Mouse (Mus musculus): ENCODE data around the gene Slc24a2. TPM values are rescaled to one million over a fixed set of nuclear protein-coding genes. Genes with fewer than 3 reads are reported as not detected.

Slc24a2 gene
- total and polyA plus RNA-seq, 3 experiments = not detected

DNA sequence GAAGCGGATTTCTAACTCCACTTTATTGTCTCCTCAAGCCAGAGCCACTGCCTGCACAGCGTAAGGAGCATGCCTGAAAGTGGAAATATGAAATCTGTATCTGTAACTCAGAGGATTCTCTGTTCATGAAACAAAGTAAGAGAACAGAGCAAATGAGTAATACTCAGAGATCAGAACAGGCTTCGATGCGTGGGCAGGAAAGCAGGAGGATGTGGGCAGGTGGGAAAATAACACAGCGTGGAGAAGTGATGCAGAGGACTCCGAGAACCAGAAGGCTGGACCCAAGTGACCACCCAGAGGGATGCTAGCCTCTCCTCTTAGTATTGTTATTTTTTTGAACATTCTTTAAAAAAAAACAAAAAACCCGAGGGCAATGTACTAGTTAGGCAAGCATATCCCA is 78.3 kb downstream of the Slc24a2 start:
- Histone ChIP-seq H3K36me3 (ENCODE audit: control insufficient read depth in 1 of 2, insufficient read depth in 2 of 2, low read length in 2 of 2) (no peaks in the 10 kb centered on the region), H3K9me3 (replicated peaks; ENCODE audit: insufficient read depth, low read length) (no peaks in the 10 kb centered on the region), H3K4me3 (ENCODE audit: control insufficient read depth in 1 of 2, insufficient read depth in 1 of 2, low read depth in 2 of 2, low read length in 2 of 2) (no peak overlapping the region), H3K27ac (ENCODE audit: control insufficient read depth, low read depth, low read length) (no peak overlapping the region), H3K79me2 (ENCODE audit: control insufficient read depth, insufficient read depth, low read length, poor library complexity) (no peaks in the 10 kb centered on the region), H3K27me3 (ENCODE audit: control insufficient read depth in 1 of 2, insufficient read depth in 2 of 2, low read length in 2 of 2) (no peaks in the 10 kb centered on the region), H3K4me1 (ENCODE audit: control insufficient read depth in 1 of 2, insufficient read depth in 2 of 2, low read length in 2 of 2) (no peaks in the 10 kb centered on the region), H3K9ac (ENCODE audit: control insufficient read depth, low read depth, low read length, poor library complexity, severe bottlenecking) (no peak overlapping the region)
- TF ChIP-seq SIN3A (IDR thresholded peaks at IDR 0.05; ENCODE audit: low read length) = no peak
- no peak for TF ChIP-seq ZNF384 (IDR thresholded peaks at IDR 0.05; ENCODE audit: low read depth, low read length)
- no peak for TF ChIP-seq NRF1 (IDR thresholded peaks at IDR 0.05; ENCODE audit: insufficient read depth, low read depth, low read length, poor library complexity, severe bottlenecking)
- TF ChIP-seq NELFE (IDR thresholded peaks at IDR 0.05; ENCODE audit: low read depth, low read length) = no peak
- TF ChIP-seq GABPA (IDR thresholded peaks at IDR 0.05; ENCODE audit: low read depth, low read length) = no peak
- no peak for TF ChIP-seq RAD21 (IDR thresholded peaks at IDR 0.05; ENCODE audit: low read depth, low read length)
- TF ChIP-seq ZKSCAN1 (IDR thresholded peaks at IDR 0.05; ENCODE audit: low read depth, low read length) = no peak
- no peak for TF ChIP-seq BHLHE40 (IDR thresholded peaks at IDR 0.05; ENCODE audit: borderline replicate concordance, low read depth, low read length)
- TF ChIP-seq E2F4 (IDR thresholded peaks at IDR 0.05; ENCODE audit: borderline replicate concordance, low read depth, low read length) = no peak
- no peak for TF ChIP-seq EP300 (IDR thresholded peaks at IDR 0.05; ENCODE audit: low read depth in 1 of 2, low read length in 2 of 2)
- no peak for TF ChIP-seq UBTF (IDR thresholded peaks at IDR 0.05; ENCODE audit: borderline replicate concordance, insufficient read depth, low read depth, low read length)
- no peak for TF ChIP-seq USF2 (IDR thresholded peaks at IDR 0.05; ENCODE audit: borderline replicate concordance in 1 of 2, insufficient read depth in 1 of 2, low read depth in 1 of 2, low read length in 2 of 2)
- TF ChIP-seq ETS1 (IDR thresholded peaks at IDR 0.05; ENCODE audit: low read depth, low read length) = no peak
- no peak for DNase-seq (ENCODE audit: low read depth, low spot score)

DNA sequence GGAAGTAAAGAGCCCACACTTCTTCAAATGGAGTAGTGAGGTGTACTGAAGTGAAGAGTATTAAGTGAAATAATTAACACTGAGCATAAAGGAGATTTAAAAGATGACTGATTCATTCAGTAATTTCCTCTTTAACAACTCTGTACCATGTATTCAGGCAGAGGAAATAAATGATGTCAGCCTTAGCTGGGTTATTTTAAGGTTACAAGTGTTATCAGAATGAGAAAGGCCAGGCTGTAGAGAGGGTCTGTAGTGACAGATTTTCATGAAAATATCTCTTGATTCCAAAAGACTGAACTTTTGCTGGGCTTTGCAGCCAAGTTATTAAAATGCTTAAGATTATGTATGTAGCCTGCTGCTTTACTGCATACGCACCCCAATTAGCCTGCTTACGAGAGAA is 80.7 kb downstream of the Slc24a2 start:
- H3K9ac ChIP-seq (ENCODE audit: control insufficient read depth, low read depth, low read length, poor library complexity, severe bottlenecking) = no peak overlapping the region
- H3K36me3 ChIP-seq (ENCODE audit: control insufficient read depth in 1 of 2, insufficient read depth in 2 of 2, low read length in 2 of 2) = no peaks in the 10 kb centered on the region
- no peaks in the 10 kb centered on the region for H3K27me3 ChIP-seq (ENCODE audit: control insufficient read depth in 1 of 2, insufficient read depth in 2 of 2, low read length in 2 of 2)
- H3K9me3 ChIP-seq (replicated peaks; ENCODE audit: insufficient read depth, low read length) = no peaks in the 10 kb centered on the region
- no peaks in the 10 kb centered on the region for H3K79me2 ChIP-seq (ENCODE audit: control insufficient read depth, insufficient read depth, low read length, poor library complexity)
- H3K4me3 ChIP-seq (ENCODE audit: control insufficient read depth in 1 of 2, insufficient read depth in 1 of 2, low read depth in 2 of 2, low read length in 2 of 2) = no peak overlapping the region
- H3K27ac ChIP-seq (ENCODE audit: control insufficient read depth, low read depth, low read length) = no peak overlapping the region
- DNase-seq (ENCODE audit: low read depth, low spot score) = no peak
- TF ChIP-seq GABPA (IDR thresholded peaks at IDR 0.05; ENCODE audit: low read depth, low read length) = no peak
- no peak for TF ChIP-seq ZC3H11A (IDR thresholded peaks at IDR 0.05; ENCODE audit: low read depth, low read length)
- no peak for TF ChIP-seq SMC3 (IDR thresholded peaks at IDR 0.05; ENCODE audit: low read depth, low read length)
- TF ChIP-seq E2F4 (IDR thresholded peaks at IDR 0.05; ENCODE audit: borderline replicate concordance, low read depth, low read length) = no peak
- TF ChIP-seq CHD2 (IDR thresholded peaks at IDR 0.05; ENCODE audit: low read length) = no peak
- no peak for TF ChIP-seq POLR2A (IDR thresholded peaks at IDR 0.05; ENCODE audit: control insufficient read depth in 1 of 2, insufficient read depth in 1 of 2, low read depth in 1 of 2, low read length in 2 of 2, poor library complexity in 1 of 2)
- TF ChIP-seq ZNF384 (IDR thresholded peaks at IDR 0.05; ENCODE audit: low read depth, low read length) = no peak
- TF ChIP-seq ZKSCAN1 (IDR thresholded peaks at IDR 0.05; ENCODE audit: low read depth, low read length) = no peak
- no peak for TF ChIP-seq HCFC1 (IDR thresholded peaks at IDR 0.05; ENCODE audit: low read depth, low read length)
- TF ChIP-seq POLR2AphosphoS2 (IDR thresholded peaks at IDR 0.05; ENCODE audit: low read length) = no peak
- no peak for TF ChIP-seq TBP (IDR thresholded peaks at IDR 0.05; ENCODE audit: low read depth, low read length)
- no peak for TF ChIP-seq EP300 (IDR thresholded peaks at IDR 0.05; ENCODE audit: low read depth in 1 of 2, low read length in 2 of 2)
- no peak for TF ChIP-seq NRF1 (IDR thresholded peaks at IDR 0.05; ENCODE audit: insufficient read depth, low read depth, low read length, poor library complexity, severe bottlenecking)
- TF ChIP-seq RCOR1 (IDR thresholded peaks at IDR 0.05; ENCODE audit: low read depth, low read length) = no peak
- H3K4me1 ChIP-seq (ENCODE audit: control insufficient read depth in 1 of 2, insufficient read depth in 2 of 2, low read length in 2 of 2) = no peaks in the 10 kb centered on the region

Data from MEL (cell line).